Mouse (Mus musculus) stomach, postnatal 0 days (tissue): ENCODE measurements at regions not wholly inside any gene's neighbourhood (a gene's known extent, or its start where the extent isn't known, plus 50 kb on each side); places are given as distances from the start of the nearest gene placed in this dataset.

Experiments used
- ATAC-seq: fragments of 200-750 bp; cut with Nextera tagmentation; 2 replicates; pipeline ENCODE4 v1.8.0; 2017; ENCODE audit not compliant: low FRiP score, low TSS enrichment
- DNase-seq: peaks from one replicate; pipeline ENCODE4 v3.0.0-alpha.2; 2016; ENCODE audit warnings: low spot score
- H3K27ac ChIP-seq: fragments of 300-500 bp; sonication (generic); replicated peaks from 2 replicates; pipeline ENCODE4 v1.5.1; 2014; ENCODE audit warnings: mild to moderate bottlenecking, control low read depth
- H3K27me3 ChIP-seq: fragments of 300-500 bp; sonication (generic); 2 replicates; pipeline ENCODE4 v1.6.1; 2014; ENCODE audit warnings: low read length; ENCODE audit not compliant: control insufficient read depth, insufficient read depth
- H3K36me3 ChIP-seq: fragments of 300-500 bp; sonication (generic); 2 replicates; pipeline ENCODE4 v1.6.1; 2014; ENCODE audit warnings: low read length, mixed read lengths; ENCODE audit not compliant: control insufficient read depth, insufficient read depth
- H3K4me1 ChIP-seq: fragments of 300-500 bp; sonication (generic); replicated peaks from 2 replicates; pipeline ENCODE4 v1.6.1; 2014; ENCODE audit warnings: antibody characterized with exemption; ENCODE audit not compliant: control insufficient read depth, insufficient read depth
- H3K4me2 ChIP-seq: fragments of 300-500 bp; sonication (generic); replicated peaks from 2 replicates; pipeline ENCODE4 v1.6.1; 2014; ENCODE audit warnings: low read depth, mild to moderate bottlenecking, control low read depth, moderate library complexity
- H3K4me3 ChIP-seq: fragments of 300-500 bp; sonication (generic); 2 replicates; pipeline ENCODE4 v1.5.1; 2014; ENCODE audit warnings: low read depth, low read length, control low read depth
- H3K9ac ChIP-seq: fragments of 300-500 bp; sonication (generic); 2 replicates; pipeline ENCODE4 v1.6.1; 2014; ENCODE audit warnings: mild to moderate bottlenecking, low read length, control low read depth, mixed read lengths
- H3K9me3 ChIP-seq: fragments of 300-500 bp; sonication (generic); 2 replicates; pipeline ENCODE4 v1.6.1; 2016; ENCODE audit warnings: low read length; ENCODE audit not compliant: control insufficient read depth
- CTCF ChIP-seq: IDR thresholded peaks from 2 replicates; pipeline ENCODE4 v1.5.1; 2016; ENCODE audit warnings: antibody characterized with exemption, low read depth, mild to moderate bottlenecking, moderate library complexity
- EP300 ChIP-seq: optimal IDR thresholded peaks from 2 replicates; pipeline ENCODE3; 2016; ENCODE audit warnings: antibody characterized with exemption
- WGBS: fragments of 180-500 bp; shearing (Covaris S2); extraction: QIAGEN DNeasy Blood & Tissue Kit; methylation state at CpG from one replicate; pipeline ENCODE4 v1.1.7; 2014; 5-methylcytosine and 5-hydroxymethylcytosine counted together

GRCm38 (mm10) chr9:87347008-87347407 is 91.7 kb upstream of the Cep162 start:
- no peak overlapping the region for H3K9ac ChIP-seq
- no peak overlapping the region for H3K27ac ChIP-seq
- DNase-seq: no peak
- no peak overlapping the region for H3K4me2 ChIP-seq
- no peaks in the 10 kb centered on the region for H3K36me3 ChIP-seq
- H3K4me3 ChIP-seq: no peak overlapping the region
- H3K9me3 ChIP-seq: no peaks in the 10 kb centered on the region
- H3K4me1 ChIP-seq: no peaks in the 10 kb centered on the region
- WGBS: 28% methylated on average over 1 of the region's 1 CpGs
- no peaks in the 10 kb centered on the region for H3K27me3 ChIP-seq
- no peak for TF ChIP-seq CTCF
- ATAC-seq: no peak

GRCm38 (mm10) chr9:87346278-87346882 is 91.0 kb upstream of the Cep162 start:
- Histone ChIP-seq H3K4me1 (no peaks in the 10 kb centered on the region), H3K27ac (no peak overlapping the region), H3K27me3 (no peaks in the 10 kb centered on the region), H3K4me2 (no peak overlapping the region), H3K36me3 (no peaks in the 10 kb centered on the region), H3K9ac (no peak overlapping the region), H3K9me3 (no peaks in the 10 kb centered on the region), H3K4me3 (no peak overlapping the region)
- WGBS: 83% methylated on average over 3 of the region's 3 CpGs
- TF ChIP-seq CTCF (no peak), EP300 (no peak)
- DNase-seq: no peak
- no peak for ATAC-seq

DNA sequence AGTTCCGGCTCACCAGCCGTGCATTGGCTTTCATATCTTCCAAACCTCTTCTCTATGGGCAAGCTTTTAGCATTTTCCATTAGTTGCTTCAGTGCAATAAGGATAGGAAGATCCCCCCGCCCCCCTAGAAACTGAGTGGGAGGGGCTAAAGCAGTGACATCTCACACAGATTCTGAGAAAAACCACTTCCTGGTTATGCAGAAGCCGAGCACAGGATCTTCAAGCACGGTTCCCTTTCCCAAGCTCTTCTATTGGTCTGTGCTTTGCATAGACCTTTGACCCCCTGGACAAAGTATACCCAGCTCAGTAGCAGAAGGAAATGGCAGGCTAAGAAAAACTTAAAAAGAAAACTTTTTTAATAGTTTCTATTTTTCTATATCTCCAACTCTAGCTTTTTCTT is 86.1 kb upstream of the Cep162 start:
- 61% methylated on average over 5 of the region's 5 CpGs for WGBS
- ATAC-seq: no peak
- H3K9me3 ChIP-seq: no peaks in the 10 kb centered on the region
- no peak overlapping the region for H3K9ac ChIP-seq
- no peak overlapping the region for H3K4me3 ChIP-seq
- H3K27me3 ChIP-seq: no peaks in the 10 kb centered on the region
- TF ChIP-seq CTCF (no peak), EP300 (no peak)
- H3K4me1 ChIP-seq: no peaks in the 10 kb centered on the region
- DNase-seq: no peak
- H3K27ac ChIP-seq: no peak overlapping the region
- no peak overlapping the region for H3K4me2 ChIP-seq
- no peaks in the 10 kb centered on the region for H3K36me3 ChIP-seq

- Histone ChIP-seq H3K4me1 (no peaks in the 10 kb centered on the region), H3K9ac (no peak overlapping the region), H3K9me3 (no peaks in the 10 kb centered on the region), H3K4me3 (no peak overlapping the region), H3K4me2 (no peak overlapping the region), H3K27me3 (no peaks in the 10 kb centered on the region), H3K36me3 (no peaks in the 10 kb centered on the region), H3K27ac (no peak overlapping the region)
- TF ChIP-seq EP300 (no peak), CTCF (peak; percentile 55)
- WGBS: 41% methylated on average over 6 of the region's 6 CpGs
- no peak for ATAC-seq
- no peak for DNase-seq
Measured at GRCm38 (mm10) chr9:87326374-87327295, 71.3 kb upstream of the Cep162 start.

DNA sequence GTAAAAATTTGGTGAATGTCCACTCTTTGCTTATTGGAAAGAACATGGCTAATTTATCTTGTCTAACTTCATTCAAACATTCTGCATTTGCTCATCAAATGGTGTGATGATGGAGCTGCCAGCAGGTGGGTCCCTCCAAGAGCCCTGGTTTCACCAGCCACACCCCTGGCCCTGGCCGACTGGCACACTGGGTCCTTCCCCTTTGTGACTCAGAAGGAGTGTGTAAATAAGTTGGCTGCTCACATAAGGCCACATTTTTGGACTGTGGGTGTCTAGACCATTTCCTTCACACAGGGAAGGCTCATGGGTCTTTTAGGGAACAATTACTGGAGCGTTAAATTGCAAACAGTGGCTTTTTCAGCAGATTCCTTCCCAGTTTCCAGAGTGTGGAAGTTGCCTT is 68.4 kb upstream of the Cep162 start:
- Histone ChIP-seq H3K36me3 (no peaks in the 10 kb centered on the region), H3K4me3 (no peak overlapping the region), H3K9me3 (no peaks in the 10 kb centered on the region), H3K4me1 (no peaks in the 10 kb centered on the region), H3K4me2 (no peak overlapping the region), H3K27me3 (no peaks in the 10 kb centered on the region), H3K27ac (no peak overlapping the region), H3K9ac (no peak overlapping the region)
- TF ChIP-seq EP300 (no peak), CTCF (no peak)
- DNase-seq: peak; percentile 19
- WGBS: 51% methylated on average over 2 of the region's 2 CpGs
- peak; percentile 60; the same call in 1 of the 2 replicates for ATAC-seq

GRCm38 (mm10) chr9:87320758-87321157 is 65.4 kb upstream of the Cep162 start:
- TF ChIP-seq CTCF (no peak), EP300 (no peak)
- Histone ChIP-seq H3K27me3 (no peaks in the 10 kb centered on the region), H3K9ac (no peak overlapping the region), H3K9me3 (no peaks in the 10 kb centered on the region), H3K36me3 (no peaks in the 10 kb centered on the region), H3K4me2 (no peak overlapping the region), H3K27ac (no peak overlapping the region), H3K4me1 (no peaks in the 10 kb centered on the region), H3K4me3 (no peak overlapping the region)
- WGBS: 91% methylated on average over 13 of the region's 13 CpGs
- ATAC-seq: no peak
- DNase-seq: no peak
